Comparison of ENCODE assay signal across 16 mouse cellular contexts in the genomic region with DNA sequence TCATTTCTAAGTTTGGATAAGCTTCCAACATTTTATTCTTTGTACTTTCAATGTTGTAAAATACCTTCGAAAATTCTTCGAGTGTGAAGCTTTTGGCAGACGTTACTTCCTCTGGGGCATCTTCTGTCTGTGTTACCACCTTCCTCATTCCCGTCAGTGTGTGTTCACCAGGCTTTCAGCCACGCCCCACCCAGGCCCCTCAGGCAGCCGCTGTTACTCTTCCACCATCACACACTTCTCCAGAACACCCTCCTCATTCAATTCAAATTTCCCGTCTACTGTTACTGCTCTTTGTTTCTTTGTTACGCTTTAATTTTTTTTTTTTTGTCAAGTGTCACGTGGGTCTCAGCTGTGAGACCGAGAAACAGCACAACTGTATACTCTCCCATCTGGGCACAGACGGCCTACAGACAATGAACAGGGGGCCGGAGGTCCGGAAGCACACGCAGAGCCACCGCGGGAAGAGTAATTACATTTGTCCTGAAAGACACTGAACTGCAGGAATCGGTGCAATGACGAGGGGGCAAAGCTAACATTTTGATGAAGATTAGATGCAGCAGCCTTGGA.
A peak's percentile ranks its signal among the peaks of the same experiment; 100 is the strongest.
DNase-seq lines count a peak whose midpoint lies in the region; ATAC-seq and TF ChIP-seq lines count a peak whose summit lies in the region.
"Had no signal": no experiment of that assay in that cellular context is flagged by ENCODE, and none has a peak within 500 bp of the region (broad histone marks: within the 10 kb centered on the region; RNA-seq: fewer than 3 reads in every experiment).

No protein-coding gene starts in this region.

- H3K4me1 ChIP-seq in hindbrain, embryonic 11.5 days (replicated peaks; ENCODE audit: control insufficient read depth, insufficient read depth, low read length), result no peaks in the 10 kb centered on the region
- peaks cover 2% of the 10 kb centered on the region; the same call in 1 of the 2 replicates for H3K4me1 ChIP-seq in midbrain, embryonic 16.5 days (ENCODE audit: control insufficient read depth, insufficient read depth, low read length)
- no peaks in the 10 kb centered on the region; the same call in 1 of the 2 replicates for H3K4me1 ChIP-seq in intestine, postnatal 0 days (replicated peaks; ENCODE audit: control insufficient read depth, insufficient read depth, low read length)
- H3K4me1 ChIP-seq: heart, embryonic 12.5 days had no signal

- H3K9me3 ChIP-seq in hindbrain, embryonic 11.5 days (ENCODE audit: control insufficient read depth, low read length), result no peaks in the 10 kb centered on the region
- H3K9me3 ChIP-seq in midbrain, embryonic 16.5 days (replicated peaks; ENCODE audit: control insufficient read depth, low read length, poor library complexity, severe bottlenecking), result no peaks in the 10 kb centered on the region
- H3K9me3 ChIP-seq in intestine, postnatal 0 days (ENCODE audit: control insufficient read depth), result no peaks in the 10 kb centered on the region
- H3K9me3 ChIP-seq: heart, embryonic 12.5 days had no signal

- H3K36me3 ChIP-seq in hindbrain, embryonic 11.5 days (ENCODE audit: control insufficient read depth, insufficient read depth, low read length), result no peaks in the 10 kb centered on the region
- H3K36me3 ChIP-seq in midbrain, embryonic 16.5 days (ENCODE audit: control insufficient read depth, insufficient read depth, low read length), result no peaks in the 10 kb centered on the region
- no peaks in the 10 kb centered on the region for H3K36me3 ChIP-seq in intestine, postnatal 0 days (ENCODE audit: control insufficient read depth, insufficient read depth)
- H3K36me3 ChIP-seq: heart, embryonic 12.5 days had no signal

- H3K4me3 ChIP-seq in hindbrain, embryonic 11.5 days (ENCODE audit: low read depth, low read length), result no peak overlapping the region
- H3K4me3 ChIP-seq in midbrain, embryonic 16.5 days (ENCODE audit: low read depth, low read length), result no peak overlapping the region
- H3K4me3 ChIP-seq in intestine, postnatal 0 days (ENCODE audit: low read depth, low read length), result no peak overlapping the region
- H3K4me3 ChIP-seq: heart, embryonic 12.5 days; layer of hippocampus, adult 2 months had no signal

- peak; percentile 85 for ATAC-seq in hindbrain, embryonic 11.5 days (ENCODE audit: low FRiP score)
- no peak for ATAC-seq in midbrain, embryonic 16.5 days
- ATAC-seq in intestine, postnatal 0 days, result no peak
- ATAC-seq in megakaryocyte, adult 5-6 weeks (ENCODE audit: poor library complexity, severe bottlenecking), result no peak

- 41% methylated on average over 18 of the region's 18 CpGs for WGBS in hindbrain, embryonic 11.5 days
- 37% methylated on average over 18 of the region's 18 CpGs for WGBS in midbrain, embryonic 16.5 days
- 67% methylated on average over 18 of the region's 18 CpGs for WGBS in intestine, postnatal 0 days

- no peak for TF ChIP-seq CTCF in intestine, postnatal 0 days (IDR thresholded peaks at IDR 0.05; ENCODE audit: low read depth)

- H3K27ac ChIP-seq in hindbrain, embryonic 11.5 days (ENCODE audit: low read depth, low read length), result no peak overlapping the region
- no peak overlapping the region for H3K27ac ChIP-seq in midbrain, embryonic 16.5 days (ENCODE audit: low read length)
- H3K27ac ChIP-seq in intestine, postnatal 0 days (ENCODE audit: low read depth, low read length), result no peak overlapping the region
- H3K27ac ChIP-seq: layer of hippocampus, adult 2 months had no signal

- peak; percentile 25 for DNase-seq in embryo, embryonic 11 days
- DNase-seq in embryo, embryonic 10 days (ENCODE audit: low spot score), result no peak
- DNase-seq in R1 (ENCODE audit: low read depth, low spot score), result peak; percentile 88
- peak; percentile 52 for DNase-seq in hindbrain, embryonic 11.5 days (ENCODE audit: low spot score)
- DNase-seq in thymus, adult 18-20 months, result no peak
- DNase-seq: cerebellum, adult 18-20 months; gastrocnemius, postnatal 25 days; lung, adult 18-20 months; right cerebral cortex, adult 18-20 months; spleen, adult 18-20 months had no signal

- H3K4me2 ChIP-seq in hindbrain, embryonic 11.5 days (replicated peaks; ENCODE audit: low read depth, low read length), result no peak overlapping the region
- peak overlapping the region; percentile 41 for H3K4me2 ChIP-seq in midbrain, embryonic 16.5 days (ENCODE audit: low read length)
- no peak overlapping the region for H3K4me2 ChIP-seq in intestine, postnatal 0 days (replicated peaks; ENCODE audit: low read depth)
- H3K4me2 ChIP-seq: heart, embryonic 12.5 days had no signal

- H3K9ac ChIP-seq in hindbrain, embryonic 11.5 days (ENCODE audit: low read depth, low read length), result no peak overlapping the region
- no peak overlapping the region for H3K9ac ChIP-seq in midbrain, embryonic 16.5 days (ENCODE audit: low read depth, low read length)
- H3K9ac ChIP-seq in intestine, postnatal 0 days (ENCODE audit: low read depth, low read length), result no peak overlapping the region
- H3K9ac ChIP-seq: heart, embryonic 12.5 days had no signal

- no peaks in the 10 kb centered on the region for H3K27me3 ChIP-seq in hindbrain, embryonic 11.5 days (ENCODE audit: control insufficient read depth, insufficient read depth, low read length)
- H3K27me3 ChIP-seq in midbrain, embryonic 16.5 days (ENCODE audit: control insufficient read depth, insufficient read depth, low read depth, low read length), result no peaks in the 10 kb centered on the region
- H3K27me3 ChIP-seq in intestine, postnatal 0 days (replicated peaks; ENCODE audit: control insufficient read depth, insufficient read depth, low read length), result no peaks in the 10 kb centered on the region
- H3K27me3 ChIP-seq: CH12.LX; heart, embryonic 12.5 days had no signal

Comparison
In these comparisons a context has a peak if more than half of its experiments do, and no peak if none do; other contexts are left out.
1. DNase-seq: peak in embryo, embryonic 11 days (single experiment), R1 (single experiment) and hindbrain, embryonic 11.5 days (single experiment); none in embryo, embryonic 10 days (single experiment) and thymus, adult 18-20 months (0 of 2).